Mouse (Mus musculus): Measurements from ENCODE around the gene Myh10.

DNA sequence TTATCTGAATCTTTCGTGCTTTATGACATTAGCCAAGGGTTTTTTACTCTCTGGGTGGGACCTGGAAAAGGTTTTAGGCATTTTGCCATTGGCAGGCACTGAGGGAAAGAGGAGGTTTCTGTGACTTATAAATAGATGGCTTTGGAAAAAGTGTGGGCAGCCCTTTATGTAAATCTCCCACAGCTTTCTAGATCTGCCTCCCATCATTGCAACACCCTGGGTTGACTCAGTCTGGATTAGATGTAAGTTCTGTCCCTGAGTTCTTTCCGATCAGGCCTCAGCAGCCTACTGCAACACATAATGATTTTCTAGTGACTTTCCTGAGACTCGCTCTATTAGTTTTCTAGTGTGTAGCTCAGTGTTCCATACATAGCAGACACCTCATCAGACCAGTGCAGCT, 16.1 kb upstream of the Myh10 start:
- TF ChIP-seq POLR2A (IDR thresholded peaks at IDR 0.05; ENCODE audit: insufficient read length, low read depth) (no peak), USF1 (IDR thresholded peaks at IDR 0.05; ENCODE audit: low read depth) (no peak), MYOG (IDR thresholded peaks at IDR 0.05; ENCODE audit: control insufficient read depth in 1 of 3, insufficient read depth in 1 of 3, insufficient read length in 2 of 3, low read depth in 2 of 3) (no peak), MYOD1 (IDR thresholded peaks at IDR 0.05; ENCODE audit: control insufficient read depth in 1 of 3, insufficient read length in 2 of 3, low read depth in 2 of 3) (no peak), POLR2AphosphoS2 (IDR thresholded peaks at IDR 0.05; ENCODE audit: insufficient read length, low read depth) (no peak), MAX (IDR thresholded peaks at IDR 0.05; ENCODE audit: low read depth) (no peak), TCF12 (IDR thresholded peaks at IDR 0.05; ENCODE audit: insufficient read depth, poor library complexity, severe bottlenecking) (no peak), E2F4 (IDR thresholded peaks at IDR 0.05; ENCODE audit: insufficient read depth) (no peak), CEBPB (IDR thresholded peaks at IDR 0.05; ENCODE audit: insufficient read depth, poor library complexity, severe bottlenecking) (peak; percentile 39; the same call in 1 of the 2 replicates), SRF (IDR thresholded peaks at IDR 0.05; ENCODE audit: control insufficient read depth, insufficient read length, low read depth) (no peak), REST (IDR thresholded peaks at IDR 0.05; ENCODE audit: insufficient read depth, insufficient read length) (no peak), TCF3 (IDR thresholded peaks at IDR 0.05; ENCODE audit: insufficient read length, low read depth) (no peak)

All from myocyte (in vitro differentiated cells).